Mouse (Mus musculus) retina, embryonic 14.5 days (tissue): ENCODE results near the gene Cnnm3.
A peak's percentile ranks its signal among the peaks of the same experiment; 100 is the strongest.

ENCODE experiments used
- DNase-seq: peaks from one replicate; pipeline ENCODE4 v3.0.0-alpha.2; 2015; ENCODE audit warnings: low spot score

Gene Cnnm3

DNA sequence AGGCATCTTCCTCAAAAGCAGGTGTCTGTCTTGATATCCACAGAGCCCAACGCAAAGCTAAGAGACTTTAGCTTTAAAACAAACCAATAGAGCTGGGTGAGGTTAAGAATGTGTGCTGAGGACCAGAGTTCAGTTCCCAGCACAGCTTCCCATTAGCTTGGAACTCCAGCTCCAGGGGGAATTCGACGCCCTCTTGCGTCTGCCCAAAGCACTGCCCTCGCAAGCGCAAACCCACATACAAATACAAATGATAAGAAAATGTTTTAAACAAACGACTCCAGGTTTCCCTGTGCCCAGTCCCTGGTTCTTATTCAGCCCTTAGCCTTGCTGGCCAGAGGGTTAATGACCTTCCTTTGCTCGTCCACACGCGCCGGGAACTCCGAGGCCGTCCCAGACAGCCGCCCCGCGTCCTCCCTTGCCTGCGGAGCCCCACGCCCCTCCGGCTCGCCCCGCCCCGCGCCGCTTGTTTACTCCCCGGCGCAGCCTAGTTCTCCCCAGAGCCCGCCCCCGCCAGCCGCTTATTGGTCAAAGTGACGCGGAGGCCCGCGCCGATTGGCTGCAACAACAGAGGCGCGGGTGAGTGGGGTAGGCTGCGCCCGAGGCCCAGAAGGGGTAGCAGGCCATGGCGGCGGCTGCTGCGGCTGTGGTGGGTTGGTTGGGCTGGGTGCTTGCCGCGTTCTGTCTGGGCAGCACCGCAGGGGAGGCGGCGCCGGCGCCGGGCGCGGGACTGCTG is at the start of gene Cnnm3:
Gene Cnnm3 (plus strand): TSS at position 579 of the 733 bp plus-strand sequence.
- peak; percentile 98 for DNase-seq

DNA sequence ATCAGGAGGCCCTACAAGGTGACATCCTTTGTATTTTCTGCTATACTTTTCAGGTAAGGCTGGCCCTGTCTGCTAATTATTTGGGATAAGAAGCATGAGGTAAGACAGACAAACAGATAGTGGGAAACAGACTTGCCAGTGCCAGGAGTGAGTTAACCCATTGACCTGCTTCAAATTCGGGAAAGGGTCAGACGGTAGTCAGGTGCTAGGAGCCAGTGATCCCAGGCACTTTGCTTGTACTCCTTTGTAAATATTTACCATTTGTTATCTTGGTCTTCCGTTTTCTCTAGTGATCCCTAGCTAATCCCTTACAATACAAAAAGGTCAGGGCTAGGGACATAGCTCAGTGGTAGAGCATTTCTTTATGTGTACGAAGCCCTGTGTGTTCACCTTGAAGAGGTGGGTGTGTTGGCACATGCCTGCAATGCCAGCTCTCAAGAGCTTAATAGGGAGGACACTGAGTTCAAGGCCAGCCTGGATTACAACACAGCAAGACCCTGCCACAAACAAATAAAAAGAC is 46.0 kb upstream of the Cnnm3 start:
- no peak for DNase-seq

DNA sequence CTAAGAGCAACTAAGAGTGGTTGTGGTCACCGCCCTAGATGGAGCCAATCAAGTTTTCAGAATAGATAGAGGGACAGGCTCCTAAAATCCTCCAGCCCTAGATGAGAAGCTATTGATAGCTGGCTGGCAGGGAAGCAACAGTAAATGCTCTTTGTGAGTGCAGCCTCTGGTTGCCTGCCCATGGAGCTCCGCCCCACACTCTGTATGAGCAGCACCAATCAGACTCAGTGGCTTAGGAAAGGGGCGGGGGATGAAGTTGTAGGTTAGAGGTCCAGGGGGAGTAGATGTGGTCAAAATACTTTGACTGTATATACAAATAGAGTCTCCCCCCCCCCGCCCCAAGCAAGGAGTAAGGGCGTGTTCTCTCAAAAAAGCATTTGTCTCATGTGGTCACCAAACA is 44.2 kb upstream of the Cnnm3 start:
- no peak for DNase-seq

DNA sequence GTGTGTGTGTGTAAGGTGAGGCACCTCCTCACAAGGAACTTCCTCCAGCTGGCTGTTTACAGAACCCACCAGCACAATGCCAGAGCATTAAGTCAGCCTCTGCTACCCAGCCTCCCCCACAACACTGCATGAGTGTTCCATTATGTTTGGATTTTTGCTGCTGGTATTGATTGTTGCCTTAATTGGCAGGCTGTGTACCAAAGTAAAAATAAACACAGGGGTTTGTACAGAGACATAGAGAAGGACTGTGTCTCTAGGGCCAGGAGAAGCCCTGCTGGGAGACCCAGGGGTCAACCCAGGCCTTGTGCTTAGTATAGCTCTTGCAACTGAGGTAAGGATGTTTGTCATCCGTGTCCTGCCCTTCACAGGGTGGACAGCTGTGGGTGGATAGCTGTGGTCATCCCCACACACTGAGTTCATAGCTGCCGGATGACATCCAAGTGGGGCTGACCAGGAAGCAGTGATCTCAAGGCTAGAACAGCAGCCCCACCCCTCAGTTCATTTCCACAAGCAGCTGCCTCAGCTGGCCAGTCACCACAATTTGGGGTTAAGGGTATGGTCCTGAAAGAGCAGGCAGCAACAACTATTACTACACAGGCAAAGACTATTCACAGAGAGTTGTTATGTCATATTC is 41.7 kb upstream of the Cnnm3 start:
- no peak for DNase-seq

DNA sequence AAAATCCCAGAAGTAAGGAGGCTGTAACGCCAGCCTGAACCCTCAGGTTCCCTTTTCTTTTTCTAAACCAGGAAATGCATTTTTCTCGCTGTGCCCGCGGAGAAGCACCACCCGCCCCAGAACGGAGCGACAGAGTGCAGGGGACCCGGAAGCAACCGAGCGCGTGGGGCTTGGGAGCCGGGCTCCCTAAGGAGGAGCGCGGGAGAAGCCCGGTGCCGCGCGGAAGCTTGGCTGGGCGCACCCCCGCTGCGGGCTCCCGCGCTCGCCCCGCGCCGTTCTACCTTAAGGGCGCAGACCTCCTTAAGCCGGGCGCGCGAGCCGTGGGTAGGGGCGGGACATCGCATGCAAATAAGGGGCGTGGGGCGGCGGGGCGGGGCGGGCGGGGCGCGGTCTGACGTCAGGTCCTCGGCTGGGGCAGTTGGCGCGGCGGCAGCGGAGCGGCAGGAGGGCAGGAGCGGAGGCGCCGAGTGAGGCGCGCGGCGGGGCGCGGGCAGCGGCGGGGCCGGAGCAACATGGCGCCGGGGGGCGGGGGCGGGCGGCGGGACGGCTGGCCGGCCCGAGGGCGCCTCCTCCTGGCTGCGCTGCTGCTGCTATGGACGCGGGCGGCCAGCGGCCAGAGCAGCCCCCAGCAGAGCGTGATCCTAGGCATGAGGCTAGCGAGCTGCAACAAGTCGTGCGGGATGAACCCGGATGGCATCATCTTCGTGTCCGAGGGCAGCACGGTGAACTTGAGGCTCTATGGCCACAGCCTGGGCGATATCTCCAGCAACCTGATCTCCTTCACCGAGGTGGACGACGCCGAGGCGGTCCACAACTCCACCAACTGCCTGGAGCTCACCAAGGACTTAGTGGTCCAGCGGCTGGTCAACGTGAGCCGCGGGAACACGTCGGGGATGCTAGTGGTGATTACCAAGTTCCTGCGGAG is 40.2 kb upstream of the Cnnm3 start, which contains the start of gene Cnnm4:
Gene Cnnm4 (plus strand): TSS at position 440 of the 925 bp plus-strand sequence.
- DNase-seq, result peak; percentile 86

DNA sequence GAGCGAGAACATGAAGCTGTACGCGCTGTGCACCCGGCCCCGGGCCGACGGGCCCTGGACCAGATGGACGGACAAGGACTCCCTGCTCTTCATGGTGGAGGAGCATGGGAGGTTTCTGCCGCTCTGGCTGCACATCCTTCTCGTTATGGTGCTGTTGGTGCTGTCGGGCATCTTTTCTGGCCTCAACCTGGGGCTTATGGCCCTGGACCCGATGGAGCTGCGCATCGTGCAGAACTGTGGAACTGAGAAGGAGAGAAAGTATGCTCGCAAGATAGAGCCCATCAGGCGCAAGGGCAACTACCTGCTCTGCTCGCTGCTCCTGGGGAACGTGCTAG is 39.6 kb upstream of the Cnnm3 start:
- DNase-seq, result no peak

DNA sequence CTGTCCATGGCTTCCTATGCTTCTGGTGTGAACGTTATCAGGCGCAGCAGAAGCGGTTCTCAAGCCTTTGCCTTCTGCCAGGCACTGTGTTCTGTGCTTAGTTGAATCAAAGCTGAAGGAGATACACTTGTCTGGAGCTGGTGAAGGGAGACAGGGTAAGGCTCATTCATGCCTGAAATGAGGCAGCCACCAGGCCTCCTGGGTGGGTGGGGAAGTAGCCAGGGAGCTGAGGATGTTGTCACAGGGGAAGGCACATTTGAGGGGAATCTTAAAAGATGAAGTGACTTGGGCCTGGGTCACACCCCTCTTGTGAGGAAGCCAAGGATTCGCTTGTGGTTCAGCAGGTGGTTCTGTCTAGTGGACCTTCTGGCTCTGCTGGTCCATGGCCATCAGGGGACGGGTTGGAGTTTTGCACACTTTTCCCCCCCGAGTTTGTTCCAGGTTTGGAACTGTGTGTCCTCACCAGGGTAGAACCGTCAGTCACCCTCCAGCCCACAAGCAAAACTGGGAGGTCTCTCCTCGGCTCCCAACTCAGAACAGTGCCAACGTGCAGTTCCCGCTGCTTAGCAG is 38.4 kb upstream of the Cnnm3 start:
- DNase-seq, result no peak

DNA sequence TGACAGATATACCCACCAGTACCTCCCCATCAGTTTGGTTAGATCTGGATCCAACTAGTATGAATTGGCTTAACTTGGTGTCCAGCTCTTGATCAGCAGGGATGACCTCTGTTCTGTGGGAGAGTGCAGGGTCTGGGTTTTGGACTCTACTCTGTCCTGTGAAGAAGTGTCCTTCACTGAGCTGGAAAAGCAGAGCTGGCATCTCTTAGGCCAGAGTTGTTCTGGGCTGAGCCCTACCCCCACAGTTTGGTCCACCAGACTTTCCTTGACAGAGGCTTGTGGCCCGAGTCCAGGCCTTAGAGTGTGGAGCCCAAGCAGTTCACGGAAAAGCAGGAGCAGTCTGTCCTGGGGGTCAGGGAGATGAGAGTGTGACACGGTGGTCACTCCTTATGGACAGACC is 37.0 kb upstream of the Cnnm3 start:
- DNase-seq, result no peak

DNA sequence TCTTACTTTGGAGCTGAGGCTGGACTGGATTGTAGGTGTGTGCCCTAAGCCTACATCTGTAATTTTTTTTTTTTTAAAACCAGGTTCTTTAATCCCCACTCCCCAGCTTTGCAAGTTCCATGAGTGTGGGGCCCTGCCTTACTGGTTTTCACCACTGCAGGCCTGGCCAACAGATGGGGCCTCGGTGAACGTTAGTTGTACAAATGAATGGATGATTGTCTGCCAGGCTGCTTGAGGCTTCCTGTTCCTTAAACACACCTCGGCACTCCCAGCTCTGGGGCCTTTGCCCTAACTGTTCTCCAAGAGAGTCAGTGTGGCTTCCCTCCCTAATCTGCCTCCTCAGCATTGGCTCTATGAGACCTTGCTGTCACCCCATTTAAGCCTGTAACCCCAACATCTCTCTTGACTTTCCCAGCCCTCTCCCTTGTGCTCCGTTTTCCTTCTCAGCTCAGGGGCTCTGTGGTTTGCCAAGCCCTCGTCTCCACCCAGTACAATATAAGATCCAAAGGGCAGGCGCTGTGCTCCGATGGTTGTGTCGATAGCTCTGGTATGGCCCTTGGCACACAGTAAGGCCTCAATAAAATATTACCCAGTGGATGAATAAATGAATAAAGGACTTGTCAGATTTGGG is 36.1 kb upstream of the Cnnm3 start:
- peak; percentile 33 for DNase-seq

DNA sequence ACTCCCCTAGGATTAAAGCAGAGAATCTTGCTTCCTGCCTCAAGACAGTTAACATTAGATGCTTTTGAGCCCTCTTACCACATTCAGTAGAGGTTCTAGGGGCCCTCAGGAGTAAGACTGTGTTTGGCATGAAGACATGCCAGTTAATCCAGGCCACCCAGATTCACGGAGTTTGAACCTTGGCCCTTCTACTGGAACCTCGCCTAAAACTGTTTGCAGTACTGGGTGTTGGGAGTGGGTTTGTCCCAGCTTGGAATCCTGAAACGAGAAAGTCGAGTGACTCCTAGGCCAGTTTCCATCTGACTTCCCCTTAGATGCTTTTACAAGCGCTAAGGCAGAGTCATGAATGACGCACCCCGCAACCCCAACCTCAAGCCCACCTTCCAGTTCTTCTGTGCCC is 35.2 kb upstream of the Cnnm3 start:
- DNase-seq, result no peak

DNA sequence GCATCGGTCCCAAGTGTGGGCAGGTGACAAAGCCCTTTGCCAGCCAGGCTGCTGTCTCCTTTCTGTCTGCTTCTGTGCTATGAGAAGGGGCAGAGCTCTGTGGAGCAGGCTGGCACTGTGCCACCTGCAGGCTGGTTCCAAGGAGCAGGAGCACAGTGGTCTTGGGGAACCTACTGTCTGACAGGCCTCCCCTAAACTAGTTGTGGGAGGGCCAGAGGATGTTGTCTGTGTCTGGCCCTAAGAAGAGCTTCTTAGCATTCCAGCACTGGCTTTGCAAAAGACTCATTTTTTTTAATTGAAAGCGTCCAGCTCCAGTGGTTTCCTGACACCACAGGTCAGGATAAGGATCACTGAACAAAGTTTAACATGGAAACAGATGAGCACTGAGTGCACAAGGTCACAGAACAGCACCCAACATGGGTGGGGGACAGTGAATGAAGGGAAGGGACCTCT is 33.3 kb upstream of the Cnnm3 start:
- DNase-seq, result no peak

DNA sequence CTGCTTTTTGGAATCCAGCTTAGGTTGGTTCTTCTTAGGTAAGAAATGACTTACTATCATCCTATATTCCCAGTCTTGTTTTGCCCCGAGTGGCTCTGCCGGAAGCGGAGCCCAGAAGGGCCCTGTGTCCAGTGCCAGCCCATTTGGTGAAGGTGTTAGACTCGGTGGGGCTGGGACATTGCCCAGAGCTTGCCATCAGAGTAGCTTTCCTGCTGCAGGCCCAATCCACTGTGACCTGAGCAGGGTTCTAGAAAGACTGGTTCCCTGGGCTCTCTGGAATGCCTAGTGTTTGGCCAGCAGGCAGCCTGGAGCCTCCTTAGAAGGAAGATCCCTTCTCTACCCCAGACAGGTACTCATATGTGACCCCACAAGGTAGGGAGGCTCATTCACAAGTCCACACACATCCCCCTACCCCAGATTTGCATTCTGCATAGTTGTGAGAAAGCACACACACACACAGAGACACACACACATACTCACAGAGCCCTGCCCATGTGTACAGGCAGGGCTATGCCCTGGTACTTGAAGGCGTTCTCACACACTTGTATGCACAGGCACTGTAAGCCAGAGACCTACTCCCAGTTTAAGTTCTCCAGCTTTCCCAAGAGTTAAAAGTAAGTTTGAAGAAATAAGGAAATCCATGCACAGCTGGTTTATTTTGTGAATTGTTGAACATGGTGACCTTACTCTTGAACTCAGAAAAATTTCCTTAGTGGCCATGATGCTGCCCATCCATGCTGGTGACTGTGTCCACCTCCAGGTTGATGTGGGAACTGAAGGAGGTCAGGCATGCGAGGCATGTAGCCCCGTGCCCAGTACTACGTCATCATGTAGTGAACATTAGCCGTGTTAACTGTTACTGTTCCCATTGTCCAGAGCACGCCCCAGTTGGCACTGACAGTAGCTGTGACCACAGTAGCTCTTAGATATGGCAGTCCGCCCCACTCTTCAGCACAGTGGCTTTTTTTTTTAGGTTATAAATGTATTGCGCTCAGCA is 31.5 kb upstream of the Cnnm3 start:
- DNase-seq, result peak; percentile 55

DNA sequence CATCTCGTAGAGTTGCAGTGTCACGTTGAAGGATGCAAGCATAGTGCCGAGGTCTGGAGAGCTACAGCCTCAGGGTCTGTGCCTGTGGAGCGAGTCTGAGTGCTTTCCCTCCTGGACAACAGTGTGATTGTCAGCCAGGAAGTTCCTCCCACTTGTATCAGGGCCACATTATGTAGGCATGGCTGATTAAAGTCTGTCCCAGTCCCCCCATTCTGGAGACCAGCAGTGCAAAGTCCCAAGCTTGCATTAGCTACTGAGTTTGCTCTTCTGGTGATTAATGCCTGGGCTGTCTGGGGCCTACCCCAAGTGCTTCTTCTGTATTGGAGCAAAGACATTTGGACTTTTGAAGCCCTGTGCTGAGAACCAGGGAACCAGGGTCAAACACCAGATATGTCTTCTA is 27.8 kb upstream of the Cnnm3 start:
- peak; percentile 40 for DNase-seq

DNA sequence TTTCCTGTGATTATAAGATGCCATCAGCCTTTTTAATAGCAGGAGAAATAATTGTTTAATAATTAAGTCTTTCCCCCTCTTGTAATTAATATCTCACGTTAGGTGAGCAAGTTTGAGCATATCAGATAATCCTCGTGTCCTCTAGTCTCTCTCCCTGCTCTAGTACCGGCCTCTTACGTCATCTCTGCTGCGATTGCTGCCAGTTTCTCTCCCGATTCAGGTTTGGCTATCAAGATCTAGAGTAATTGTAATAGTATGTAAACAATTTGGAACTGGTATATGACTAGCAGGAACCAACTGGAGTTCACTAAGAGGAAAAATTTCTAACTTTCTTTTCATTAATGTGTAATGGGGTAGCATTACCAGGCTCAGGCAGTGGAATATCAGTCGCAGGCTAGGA is 26.6 kb upstream of the Cnnm3 start:
- no peak for DNase-seq

DNA sequence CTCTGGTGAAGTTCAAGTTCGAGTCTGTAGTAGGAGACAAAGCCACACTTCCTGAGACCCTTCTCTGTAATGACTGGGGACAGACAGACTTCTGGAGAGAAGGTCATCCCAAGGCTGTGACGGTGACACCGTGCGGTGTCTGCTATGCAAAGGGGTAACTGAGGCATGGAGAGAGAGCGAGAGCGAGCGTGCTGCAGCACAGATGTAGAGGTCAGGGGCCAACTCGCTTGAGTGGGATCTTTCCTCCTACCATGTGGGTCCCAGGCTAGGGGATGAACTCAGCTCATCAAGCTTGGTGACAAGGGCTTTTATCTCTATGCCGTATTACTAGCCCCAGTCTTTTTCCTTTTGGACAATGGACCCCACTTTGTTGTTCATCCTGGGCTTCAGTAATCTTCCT is 24.6 kb upstream of the Cnnm3 start:
- no peak for DNase-seq

DNA sequence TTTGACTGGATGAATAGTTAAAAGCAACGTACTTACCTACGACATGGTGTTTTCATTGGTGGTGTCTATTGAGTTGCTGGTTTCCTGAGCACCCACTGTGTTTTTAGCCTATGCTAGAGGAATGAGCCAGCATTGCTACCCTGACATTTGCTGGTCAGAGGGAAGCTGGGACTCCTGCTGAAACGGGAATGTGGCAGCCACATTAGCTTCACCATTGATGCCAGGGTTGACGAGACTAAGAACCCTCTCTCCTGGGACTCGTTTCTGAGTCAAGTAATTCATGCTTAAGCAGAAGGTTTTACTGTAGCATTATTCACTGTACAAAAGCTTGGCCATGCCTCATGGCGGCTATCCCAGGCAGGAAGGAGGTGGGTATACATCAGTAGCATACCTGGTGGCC is 22.0 kb upstream of the Cnnm3 start:
- no peak for DNase-seq

DNA sequence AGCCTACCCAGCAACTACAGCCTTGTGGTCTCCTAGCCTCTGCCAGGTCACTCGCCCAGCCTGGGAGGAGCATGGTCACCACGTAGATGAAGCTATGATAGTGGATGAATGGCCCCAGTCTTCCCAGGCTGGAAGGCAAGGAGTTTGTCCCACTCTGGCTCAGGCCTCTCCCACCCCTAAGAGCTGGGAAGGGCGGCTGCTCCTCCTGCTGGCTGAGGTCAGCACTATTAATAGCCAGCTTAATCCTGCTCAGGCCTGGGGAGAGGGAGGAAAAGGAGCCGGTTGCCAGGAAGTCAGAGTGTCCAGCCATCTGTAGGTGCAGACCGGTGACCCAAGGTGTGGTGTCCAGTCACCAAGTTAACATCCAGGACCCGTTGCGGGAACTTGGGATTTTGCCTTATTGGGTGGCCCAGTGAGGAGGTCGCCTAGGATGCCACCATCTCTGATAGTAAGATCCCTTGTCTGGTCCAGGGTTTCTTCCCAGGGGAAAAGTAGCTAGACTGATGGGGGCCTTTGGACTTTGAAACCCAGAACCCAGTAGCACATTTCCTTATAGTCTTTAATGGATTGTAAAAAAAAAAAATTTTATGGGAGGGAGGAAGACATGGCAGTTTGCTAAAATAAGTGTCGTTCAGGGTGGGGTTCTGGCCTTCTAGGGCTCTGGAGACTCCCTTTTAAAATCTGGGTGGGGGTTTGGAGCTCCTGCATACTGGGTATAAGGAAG is 19.1 kb upstream of the Cnnm3 start:
- DNase-seq, result peak; percentile 73

DNA sequence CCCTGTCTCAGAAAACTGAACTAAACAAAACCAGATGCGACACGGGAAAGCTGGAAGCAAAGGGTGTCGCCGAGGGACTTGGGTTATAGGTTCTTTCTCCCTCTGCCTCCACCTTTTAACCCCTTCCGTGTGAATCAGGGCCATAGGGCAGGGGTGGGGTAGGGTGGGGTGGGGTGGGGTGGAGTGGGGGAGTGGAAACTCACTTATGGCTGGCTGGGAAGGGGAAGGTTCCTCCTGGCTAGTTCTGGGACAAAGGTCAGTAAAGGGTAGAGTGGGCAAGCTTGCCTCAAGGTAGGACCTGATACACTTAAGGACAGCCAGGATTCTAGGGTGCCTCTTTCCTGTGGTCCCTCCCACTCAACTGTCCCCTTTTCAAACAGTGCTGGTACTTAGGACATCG is 18.4 kb upstream of the Cnnm3 start:
- DNase-seq, result no peak

DNA sequence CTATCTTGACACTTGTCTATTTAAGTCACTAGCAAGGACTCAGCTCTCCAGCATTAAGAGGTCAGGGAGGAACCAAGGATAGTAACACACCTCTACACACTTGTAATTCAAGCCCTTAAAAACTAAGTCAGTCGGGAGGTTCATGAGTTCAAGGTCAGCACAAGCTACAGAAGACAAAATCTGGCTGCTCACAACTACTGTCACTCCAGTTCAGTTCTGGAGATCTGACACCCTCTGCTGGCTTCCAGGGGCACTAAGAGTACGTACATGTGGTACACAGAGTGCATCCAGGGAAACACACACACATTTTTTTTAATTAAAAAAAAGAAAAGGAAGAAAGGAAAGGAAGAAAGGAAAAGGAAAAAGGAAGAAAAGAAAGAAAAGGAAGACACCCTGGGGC is 14.9 kb upstream of the Cnnm3 start:
- DNase-seq, result peak; percentile 50

DNA sequence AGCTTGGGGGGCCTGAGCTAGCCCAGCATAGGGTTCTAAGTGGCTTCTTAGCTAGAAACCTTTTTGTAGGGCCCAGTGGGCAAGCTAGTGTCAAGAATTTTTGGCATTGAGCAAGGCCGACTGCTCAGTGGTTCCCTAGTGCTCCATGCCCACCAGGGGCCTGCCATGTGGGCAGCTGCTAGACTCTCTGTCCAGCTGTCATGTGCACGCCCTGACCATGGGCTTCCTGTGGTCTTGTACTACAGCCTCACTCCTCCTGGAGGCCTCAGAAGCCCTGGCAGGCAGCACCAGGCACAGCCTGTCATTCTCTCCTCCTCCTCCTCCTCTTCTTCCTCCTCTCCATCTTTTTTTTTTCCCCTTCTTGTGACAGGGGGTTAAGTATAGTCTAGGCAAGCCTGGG is 14.4 kb upstream of the Cnnm3 start:
- no peak for DNase-seq
